Mouse (Mus musculus) kidney, adult 2 months (tissue): ENCODE data around the gene Add3.

Experiments
- CTCF ChIP-seq: fragments of 200-500 bp; conservative IDR thresholded peaks from 2 replicates; pipeline ENCODE4 v1.5.1; 2011; ENCODE audit warnings: low read depth, mild to moderate bottlenecking, control low read depth, low read length, moderate library complexity, mixed read lengths; ENCODE audit not compliant: insufficient read depth, insufficient read length
- POLR2A ChIP-seq: fragments of 200-500 bp; IDR thresholded peaks from one replicate; pipeline ENCODE4 v1.6.1; 2011; ENCODE audit warnings: low read depth, low read length, control low read depth

DNA sequence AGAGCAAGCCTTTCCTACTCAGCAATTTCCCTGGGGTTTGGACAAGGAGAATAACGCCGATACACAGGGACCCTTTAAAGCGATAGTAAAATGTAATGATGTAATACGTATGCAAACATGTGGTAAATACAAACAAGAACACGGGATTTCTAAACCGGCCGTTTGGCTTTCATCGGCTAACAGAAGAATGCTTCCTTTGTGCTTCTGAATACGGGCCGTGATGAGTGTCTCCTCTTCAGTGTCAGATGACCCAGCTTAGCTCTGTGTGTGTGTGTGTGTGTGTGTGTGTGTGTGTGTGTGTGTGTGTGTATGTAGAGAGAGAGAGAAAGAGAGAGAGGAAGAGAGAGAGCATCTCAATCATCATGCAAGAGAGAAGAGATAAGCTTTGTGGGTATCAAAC, 142.3 kb downstream of the Add3 start:
- TF ChIP-seq POLR2A (no peak), CTCF (no peak)
